Mouse (Mus musculus): ENCODE results near the gene Hrasls. TPM values are rescaled to one million over a fixed set of nuclear protein-coding genes. Genes with fewer than 3 reads are reported as not detected.

Gene Hrasls
- polyA plus RNA-seq, 1 experiment from 2014 or later, result 2.7 TPM

DNA sequence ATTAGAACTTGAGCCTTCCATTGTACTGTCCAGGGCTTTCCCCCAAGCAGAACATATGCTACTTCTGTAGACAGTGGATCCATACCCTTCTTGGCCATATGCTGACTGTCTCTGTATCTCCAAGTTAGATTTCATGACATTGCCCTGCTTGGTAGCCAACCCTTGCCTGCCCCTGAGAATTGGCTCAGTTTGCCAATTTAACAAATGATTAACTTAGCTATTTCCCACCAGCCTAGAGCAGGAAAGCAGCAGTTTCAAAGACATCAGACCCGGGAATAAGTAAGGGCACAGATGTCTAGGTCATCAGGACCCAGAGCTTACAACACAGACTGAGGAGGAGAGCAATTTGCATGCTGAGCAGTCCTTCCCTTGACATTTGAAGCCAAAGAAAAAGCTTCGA is 3.9 kb upstream of the Hrasls start:
- Histone ChIP-seq H3K9me3 (no peaks in the 10 kb centered on the region), H3K4me2 (no peak overlapping the region), H3K36me3 (no peaks in the 10 kb centered on the region), H3K4me1 (replicated peaks) (peaks cover 12% of the 10 kb centered on the region), H3K9ac (no peak overlapping the region), H3K27ac (no peak overlapping the region), H3K4me3 (no peak overlapping the region), H3K27me3 (peaks cover 14% of the 10 kb centered on the region; the same call in 1 of the 2 replicates)
- ATAC-seq (ENCODE audit: low FRiP score), result no peak
- WGBS, result 42% methylated on average over 2 of the region's 2 CpGs

GRCm38 (mm10) chr16:29208841-29209240 is 654 bp upstream of the Hrasls start:
- no peaks in the 10 kb centered on the region for H3K36me3 ChIP-seq
- ATAC-seq (ENCODE audit: low FRiP score), result no peak
- H3K9ac ChIP-seq, result no peak overlapping the region
- 77% methylated on average over 7 of the region's 7 CpGs for WGBS
- H3K4me2 ChIP-seq, result no peak overlapping the region
- no peaks in the 10 kb centered on the region for H3K9me3 ChIP-seq
- H3K27me3 ChIP-seq, result peaks cover 20% of the 10 kb centered on the region; the same call in 1 of the 2 replicates
- H3K4me3 ChIP-seq, result no peak overlapping the region
- peaks cover 14% of the 10 kb centered on the region for H3K4me1 ChIP-seq (replicated peaks)
- H3K27ac ChIP-seq, result no peak overlapping the region

GRCm38 (mm10) chr16:29216395-29217295 is 7.2 kb downstream of the Hrasls start:
- no peaks in the 10 kb centered on the region for H3K36me3 ChIP-seq
- no peak overlapping the region for H3K4me3 ChIP-seq
- 77% methylated on average over 5 of the region's 5 CpGs for WGBS
- H3K4me1 ChIP-seq (replicated peaks), result peaks cover 6% of the 10 kb centered on the region; the same call in 1 of the 2 replicates
- H3K9ac ChIP-seq, result no peak overlapping the region
- H3K27ac ChIP-seq, result no peak overlapping the region
- no peaks in the 10 kb centered on the region for H3K27me3 ChIP-seq
- no peak overlapping the region for H3K4me2 ChIP-seq
- H3K9me3 ChIP-seq, result no peaks in the 10 kb centered on the region
- ATAC-seq (ENCODE audit: low FRiP score), result no peak

- no peak overlapping the region for H3K4me2 ChIP-seq
- H3K4me3 ChIP-seq, result no peak overlapping the region
- ATAC-seq (ENCODE audit: low FRiP score), result no peak
- no peak overlapping the region for H3K9ac ChIP-seq
- 80% methylated on average over 5 of the region's 5 CpGs for WGBS
- H3K27me3 ChIP-seq, result no peaks in the 10 kb centered on the region
- no peaks in the 10 kb centered on the region for H3K9me3 ChIP-seq
- no peak overlapping the region for H3K27ac ChIP-seq
- no peaks in the 10 kb centered on the region for H3K4me1 ChIP-seq (replicated peaks)
- no peaks in the 10 kb centered on the region for H3K36me3 ChIP-seq
These were observed 26.5 kb downstream of the Hrasls start for GRCm38 (mm10) chr16:29235951-29236350.

DNA sequence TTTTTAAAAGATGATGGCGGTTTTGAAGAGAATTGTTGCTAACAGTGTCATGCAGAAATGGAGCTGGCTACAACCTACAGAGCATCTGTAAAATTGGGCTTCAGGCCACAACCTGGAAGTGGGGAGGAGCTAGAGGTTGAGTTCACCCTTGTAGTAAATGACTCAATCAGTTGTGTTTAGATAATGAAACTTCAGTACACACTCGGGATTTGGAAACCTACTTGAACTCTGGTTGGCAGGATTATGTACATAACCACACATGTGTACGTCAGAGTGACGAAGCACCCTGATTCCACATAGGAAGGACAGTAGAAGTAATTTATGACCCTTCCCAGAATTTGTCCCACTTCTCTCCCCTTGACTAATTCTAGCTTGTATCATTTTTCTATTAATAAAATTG is 44.8 kb downstream of the Hrasls start:
- Histone ChIP-seq H3K4me2 (no peak overlapping the region), H3K9me3 (peaks cover 4% of the 10 kb centered on the region; the same call in 1 of the 2 replicates), H3K36me3 (no peaks in the 10 kb centered on the region), H3K27me3 (no peaks in the 10 kb centered on the region), H3K4me1 (replicated peaks) (no peaks in the 10 kb centered on the region; the same call in 1 of the 2 replicates), H3K9ac (no peak overlapping the region), H3K27ac (no peak overlapping the region), H3K4me3 (no peak overlapping the region)
- WGBS, result 90% methylated on average over 4 of the region's 4 CpGs
- no peak for ATAC-seq (ENCODE audit: low FRiP score)

Other genes with a start within 250 kb of the Hrasls start
- gene Atp13a5, start 169.0 kb downstream of the Hrasls start, polyA plus RNA-seq (2015; fragmentation: Nextera tagmentation; extraction: Ambion mirVana), result 0.84 and 0.94 TPM in 2 replicates